Mouse (Mus musculus): Measurements from ENCODE around the gene Trim25.

The Trim25 gene

DNA sequence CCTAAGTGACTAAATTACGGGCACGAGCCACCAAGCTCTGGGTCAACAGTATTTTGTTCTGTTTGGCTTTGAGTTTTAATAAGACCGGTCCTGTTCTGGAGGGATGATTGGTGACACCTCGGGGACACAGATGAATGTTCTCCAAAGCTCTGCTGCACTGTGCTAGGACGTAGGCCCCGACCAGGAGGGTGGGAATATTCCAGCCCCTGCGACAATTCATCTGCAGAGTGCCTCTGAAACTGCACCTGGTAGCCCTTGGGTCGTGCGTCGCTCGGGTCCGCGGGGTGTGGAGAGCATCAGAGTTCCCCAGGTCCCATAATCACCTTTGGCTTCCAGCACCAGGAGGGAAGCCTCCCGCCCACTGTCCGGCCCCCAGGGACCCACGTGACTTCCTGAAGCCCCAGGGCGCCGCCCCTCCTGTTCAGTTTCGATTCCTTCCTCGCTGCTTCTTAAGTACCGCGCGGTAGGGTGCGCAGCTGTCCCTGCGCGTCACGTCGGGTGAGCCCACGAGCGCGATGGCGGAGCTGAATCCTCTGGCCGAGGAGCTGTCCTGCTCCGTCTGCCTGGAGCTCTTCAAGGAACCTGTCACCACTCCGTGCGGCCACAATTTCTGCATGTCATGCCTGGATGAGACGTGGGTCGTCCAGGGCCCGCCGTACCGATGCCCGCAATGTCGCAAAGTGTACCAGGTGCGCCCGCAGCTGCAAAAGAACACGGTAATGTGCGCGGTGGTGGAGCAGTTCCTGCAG lies at the start of gene Trim25:
TSS of gene Trim25 (plus strand) at position 403 of the 749 bp plus-strand sequence.
- DNase-seq, result peak; percentile 97 to 99

GRCm38 (mm10) chr11:88949802-88950639 lies 49.2 kb upstream of the Trim25 start:
- DNase-seq, result no peak

GRCm38 (mm10) chr11:88950640-88951250 lies 48.4 kb upstream of the Trim25 start:
- no peak for DNase-seq

DNA sequence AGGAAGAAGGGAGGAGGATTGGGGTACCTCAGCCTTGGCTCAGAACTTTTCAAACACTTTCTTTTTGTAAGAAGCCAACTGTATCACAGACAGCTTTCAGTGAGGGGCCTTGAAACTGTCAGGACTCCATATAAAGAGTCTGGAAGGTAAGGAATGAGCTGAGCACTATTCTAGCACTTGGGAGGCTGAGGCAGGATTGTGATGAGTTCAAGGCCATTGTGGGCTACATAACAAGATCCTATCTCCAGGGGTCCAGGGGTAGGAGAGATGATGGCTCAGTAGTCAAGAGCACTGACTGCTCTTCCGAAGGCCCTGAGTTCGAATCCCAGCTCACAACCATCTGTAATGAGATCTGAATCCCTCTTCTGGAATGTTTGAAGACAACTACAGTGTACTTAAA lies 47.6 kb upstream of the Trim25 start:
- no peak for DNase-seq

DNA sequence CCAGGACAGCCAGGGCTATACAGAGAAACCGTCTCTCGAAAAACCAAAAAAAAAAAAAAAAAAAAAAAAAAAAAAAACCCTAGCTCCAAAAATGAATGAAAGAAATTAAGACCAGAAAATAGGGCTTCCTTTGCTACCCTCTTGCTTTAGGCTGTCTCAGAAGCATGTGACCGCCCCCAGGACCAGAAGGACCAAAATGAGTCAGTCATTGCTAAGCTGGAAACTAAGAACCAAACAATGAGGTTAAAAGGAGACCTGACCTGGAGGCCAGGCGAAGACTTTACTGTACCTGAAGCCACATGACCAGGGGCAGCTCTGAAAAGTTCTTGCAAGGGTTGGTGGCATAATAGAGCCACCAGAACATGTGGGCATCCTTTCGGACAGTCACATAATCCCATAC lies 47.1 kb upstream of the Trim25 start:
- no peak for DNase-seq

DNA sequence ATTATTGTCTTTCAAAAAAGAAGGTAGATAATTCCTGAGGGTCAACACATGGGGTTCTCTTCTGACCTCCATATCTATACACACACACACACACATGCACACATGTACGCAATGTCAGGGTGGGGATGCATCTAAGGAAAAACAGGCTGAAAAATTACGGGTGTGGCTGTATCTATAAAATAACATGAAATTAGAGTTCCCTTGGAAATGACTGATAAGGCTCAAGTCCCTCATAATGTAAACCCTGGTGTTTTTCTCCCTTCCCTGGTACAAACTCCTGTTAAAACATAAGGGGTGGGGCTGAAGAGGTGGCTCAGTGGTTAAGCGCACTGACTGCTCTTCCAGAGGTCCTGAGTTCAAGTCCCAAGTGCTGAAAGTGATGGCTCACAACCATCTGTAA lies 45.6 kb upstream of the Trim25 start:
- DNase-seq, result no peak

GRCm38 (mm10) chr11:88954803-88955202 lies 44.4 kb upstream of the Trim25 start:
- DNase-seq, result peak in 1 of 2 experiments; percentile 13

DNA sequence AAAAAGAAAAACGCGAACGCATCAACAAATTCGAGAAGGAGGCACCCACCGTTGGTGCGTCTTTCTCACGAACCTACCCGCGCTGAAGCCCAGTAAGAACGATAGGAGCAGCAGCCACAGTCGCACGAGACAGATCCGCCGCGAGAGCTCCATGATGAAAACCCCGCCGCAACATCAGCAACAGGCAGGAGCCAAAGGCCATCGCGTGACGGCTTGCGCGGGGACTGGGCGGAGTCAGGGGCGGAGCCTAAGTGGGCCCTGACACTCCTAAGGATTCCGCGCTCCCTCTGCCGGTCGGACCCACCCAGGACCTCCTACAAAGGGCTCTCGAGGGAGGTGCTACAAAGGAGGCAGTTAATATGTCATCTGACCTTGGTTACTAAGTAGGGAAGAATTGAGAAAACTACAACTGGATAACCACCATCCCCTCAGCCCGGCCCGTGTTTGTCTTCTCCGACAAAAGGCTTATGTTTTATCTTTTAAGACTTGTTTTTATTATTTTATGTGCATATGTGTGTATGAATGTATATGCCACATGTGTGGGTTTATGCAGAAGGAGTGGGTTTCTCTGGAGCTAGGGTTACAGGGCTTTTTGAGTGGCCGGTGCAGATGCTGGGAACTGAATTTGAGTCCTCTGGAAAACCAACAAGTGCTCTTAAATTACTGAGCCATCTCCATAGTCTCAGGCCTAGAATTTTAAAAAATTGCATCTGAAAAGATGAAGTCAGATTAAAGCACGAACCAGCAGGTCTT lies 43.8 kb upstream of the Trim25 start, which contains the start of gene Scpep1:
TSS of gene Scpep1 (minus strand) at position 249 of the 753 bp plus-strand sequence.
- peak; percentile 95 to 99 for DNase-seq

DNA sequence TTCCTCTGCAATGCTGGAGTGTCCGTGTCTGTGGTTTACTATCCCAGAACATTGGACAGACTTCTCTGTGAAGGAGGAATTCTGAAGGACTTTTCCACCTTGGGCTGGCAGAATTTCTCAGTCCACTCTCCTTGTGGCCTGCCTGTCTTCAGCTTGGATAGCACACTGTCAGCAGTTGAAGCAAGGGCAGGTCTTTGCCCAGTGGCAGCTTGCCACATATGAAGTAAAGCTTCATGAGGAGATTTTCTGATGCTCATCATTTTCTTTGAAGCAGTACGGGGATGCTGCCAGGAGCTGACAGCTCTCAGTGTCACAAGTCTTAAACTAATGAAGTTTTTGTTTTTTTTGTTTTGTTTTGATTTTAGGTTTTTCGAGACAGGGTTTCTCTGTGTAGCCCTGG lies 40.3 kb upstream of the Trim25 start:
- no peak for DNase-seq

GRCm38 (mm10) chr11:88966881-88967361 lies 32.3 kb upstream of the Trim25 start, which contains the start of gene Elobl:
Gene Elobl (minus strand): TSS chr11:88966931.
- no peak for DNase-seq

GRCm38 (mm10) chr11:88970202-88970732 lies 28.9 kb upstream of the Trim25 start, which contains the start of gene Coil:
Gene Coil (plus strand): TSS chr11:88970252.
- no peak for DNase-seq

DNA sequence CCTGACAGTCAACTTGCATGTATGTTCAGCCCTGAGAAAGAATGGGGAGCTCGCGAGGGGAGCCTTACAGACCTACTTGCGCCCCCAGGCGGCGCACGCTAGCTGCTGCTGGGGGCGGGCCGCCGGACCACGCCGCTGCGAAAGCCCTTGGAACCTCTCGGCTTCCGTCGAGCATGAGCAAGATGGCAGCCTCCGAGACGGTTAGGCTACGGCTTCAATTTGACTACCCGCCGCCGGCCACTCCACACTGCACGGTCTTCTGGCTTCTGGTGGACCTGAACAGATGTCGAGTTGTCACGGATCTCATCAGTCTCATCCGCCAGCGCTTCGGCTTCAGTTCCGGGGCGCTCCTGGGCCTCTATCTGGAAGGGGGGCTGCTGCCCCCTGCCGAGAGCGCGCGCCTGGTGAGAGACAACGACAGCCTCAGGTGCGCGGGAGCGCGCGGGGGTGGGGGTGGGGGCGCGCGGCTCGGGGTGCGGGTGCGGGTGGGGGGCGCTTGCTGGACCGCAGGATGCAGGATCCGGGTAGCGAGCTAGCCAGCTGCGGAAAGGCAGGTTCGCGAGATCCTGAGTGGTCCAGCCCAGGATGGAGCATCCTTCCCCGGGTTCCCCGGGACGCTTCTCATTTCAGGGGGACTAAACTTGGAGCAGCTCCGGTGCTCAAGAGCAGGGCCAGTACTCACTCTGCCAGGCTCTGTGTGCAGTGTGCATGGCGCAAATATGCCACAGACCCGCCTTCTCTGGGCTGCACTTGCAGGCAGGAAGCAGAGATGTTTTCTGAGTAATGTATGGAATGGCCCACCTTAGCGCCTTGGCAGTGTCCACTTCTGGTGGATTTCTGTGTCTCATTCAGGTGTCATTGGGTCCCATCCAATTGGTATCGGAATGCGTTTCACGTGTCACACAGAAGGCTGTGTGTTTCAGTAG lies 25.1 kb upstream of the Trim25 start:
- peak; percentile 81 to 91 for DNase-seq

GRCm38 (mm10) chr11:88976320-88976719 lies 22.9 kb upstream of the Trim25 start:
- no peak for DNase-seq

GRCm38 (mm10) chr11:88977188-88977587 lies 22.0 kb upstream of the Trim25 start:
- no peak for DNase-seq

DNA sequence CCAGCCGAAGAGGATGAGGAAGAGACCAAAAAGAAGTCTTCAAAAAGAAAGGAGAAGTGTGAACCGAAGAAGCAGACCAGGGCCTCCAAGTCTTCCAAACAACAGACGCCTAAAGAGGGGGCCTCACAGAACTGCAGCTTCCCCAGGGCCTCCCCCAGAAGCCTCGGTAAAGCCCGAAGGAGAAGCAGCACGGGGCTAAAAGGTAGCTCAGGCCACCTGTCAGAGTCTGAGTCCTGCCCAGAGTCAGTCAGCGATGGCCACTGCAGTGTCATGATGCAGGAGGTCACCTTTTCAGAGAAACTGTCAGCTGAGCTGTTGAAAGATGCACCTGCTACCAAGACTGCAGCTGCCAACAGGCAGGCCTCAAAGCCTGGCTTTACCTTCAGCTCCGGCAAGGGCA lies 17.8 kb upstream of the Trim25 start:
- no peak for DNase-seq

DNA sequence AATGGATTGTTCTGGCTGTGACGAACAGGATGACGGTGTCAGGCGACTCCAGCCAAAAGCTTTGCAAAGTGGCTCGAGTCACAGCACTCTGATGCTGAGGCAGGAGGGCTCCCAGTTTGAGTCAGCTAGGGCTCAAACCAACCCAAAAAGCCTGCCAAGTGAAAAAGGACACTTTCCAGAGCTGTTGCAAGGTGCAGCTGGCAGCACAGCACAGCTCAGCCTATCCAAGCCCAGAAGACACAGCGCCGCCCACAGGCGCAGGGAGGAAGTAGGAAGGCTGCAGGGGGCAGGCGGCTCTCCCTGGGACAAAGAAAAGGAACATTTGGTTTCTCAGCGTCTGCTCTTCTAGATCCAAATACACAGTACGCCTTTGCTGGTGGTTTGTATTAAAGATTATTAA lies 12.6 kb upstream of the Trim25 start:
- DNase-seq, result no peak

- no peak for DNase-seq
These were observed 10.2 kb upstream of the Trim25 start for GRCm38 (mm10) chr11:88988956-88989355.

DNA sequence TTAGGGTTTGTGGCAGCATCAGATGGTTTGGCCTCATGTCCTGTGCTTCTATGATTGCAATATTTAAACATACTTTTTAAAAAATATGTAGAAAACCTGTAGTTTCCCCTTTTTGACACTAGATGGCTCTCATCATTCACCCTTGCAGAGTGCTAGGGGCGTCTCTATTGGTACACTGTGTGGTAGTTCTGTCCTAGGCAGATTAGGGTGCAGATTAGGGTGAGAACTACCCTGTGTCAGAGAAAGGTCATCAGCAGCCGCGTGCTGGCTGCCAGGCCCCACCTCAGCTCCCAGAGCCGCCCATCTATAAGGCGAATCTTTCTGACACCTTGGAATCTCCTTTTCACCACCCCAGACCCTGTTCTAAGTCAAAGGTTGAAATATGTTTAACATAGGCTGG lies 9.6 kb upstream of the Trim25 start:
- DNase-seq, result no peak

DNA sequence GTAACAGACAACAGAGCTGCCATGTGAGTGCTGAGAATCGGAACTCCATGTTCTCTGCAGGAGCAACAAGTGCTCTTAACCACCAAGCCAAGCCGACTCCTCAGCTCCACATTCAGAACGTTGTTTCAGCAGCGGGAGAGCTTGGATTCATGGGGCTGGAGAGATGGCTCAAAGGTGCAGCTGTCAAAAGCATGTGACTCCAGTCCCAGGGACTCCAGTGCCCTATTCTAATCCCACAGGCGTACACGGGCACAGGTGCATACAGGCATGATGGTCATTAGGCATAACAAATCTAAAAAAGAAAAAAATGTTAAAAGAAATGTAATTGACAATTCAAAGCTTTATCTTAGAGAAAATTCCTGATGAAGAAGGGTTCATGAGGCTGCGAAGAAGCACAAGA lies 6.0 kb upstream of the Trim25 start:
- DNase-seq, result no peak

DNA sequence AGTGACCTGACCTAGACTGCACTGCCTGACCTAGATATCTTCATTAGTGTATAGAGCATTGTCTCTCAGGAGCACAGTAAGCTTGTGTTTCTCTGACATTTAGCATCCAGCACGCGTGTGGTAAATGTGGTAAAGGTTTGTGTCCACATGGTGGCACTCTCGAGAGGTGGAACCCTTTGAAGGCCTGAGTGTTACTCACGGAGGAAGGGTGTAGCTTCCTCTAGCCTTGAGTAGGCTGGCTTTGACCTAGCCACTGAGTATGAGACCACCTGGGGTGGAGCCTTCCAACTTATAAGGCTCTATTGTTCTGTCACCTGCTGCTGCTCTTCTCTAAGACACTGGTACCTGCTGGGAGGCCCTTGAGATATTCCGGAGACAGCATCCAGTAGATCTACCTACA lies 5.6 kb upstream of the Trim25 start:
- DNase-seq, result peak; percentile 62 to 74

DNA sequence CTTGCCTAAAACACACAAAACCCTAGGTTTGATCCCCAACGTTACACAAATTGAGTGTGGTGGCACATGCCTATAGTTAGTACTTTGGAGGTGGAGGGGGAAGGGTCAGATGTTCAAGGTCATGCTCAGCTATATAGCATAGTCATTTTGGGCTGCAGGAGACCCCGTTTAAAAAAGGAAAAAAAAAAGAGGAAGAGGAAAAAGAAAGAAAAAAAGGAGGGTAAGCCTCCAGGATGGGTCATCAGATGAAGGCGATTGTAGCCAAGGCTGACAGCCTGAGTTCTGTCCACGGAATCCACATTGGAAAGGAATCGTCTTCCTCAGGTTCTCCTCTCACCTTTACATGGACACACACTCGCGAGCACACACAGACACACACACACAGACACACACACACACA lies 4.7 kb upstream of the Trim25 start:
- DNase-seq, result no peak

Measured in spleen, adult 18-20 months (tissue).